Mouse (Mus musculus) kidney, postnatal 0 days (tissue): ENCODE results near the gene Stk25. TPM values are rescaled to one million over a fixed set of nuclear protein-coding genes. Genes with fewer than 3 reads are reported as not detected.
A peak's percentile ranks its signal among the peaks of the same experiment; 100 is the strongest.

Source experiments
- ATAC-seq: fragments of 200-750 bp; cut with Nextera tagmentation; replicated peaks from 2 replicates; pipeline ENCODE4 v1.8.0; 2017; ENCODE audit warnings: low read depth, moderate number of reproducible peaks, moderate TSS enrichment, moderate library complexity; ENCODE audit not compliant: low FRiP score
- DNase-seq: peaks from one replicate; pipeline ENCODE4 v3.0.0-alpha.2; 2016; ENCODE audit warnings: low spot score
- H3K27ac ChIP-seq: fragments of 300-500 bp; sonication (generic); 2 replicates; pipeline ENCODE4 v1.5.1; 2014; ENCODE audit warnings: mild to moderate bottlenecking
- H3K27me3 ChIP-seq: fragments of 300-500 bp; sonication (generic); 2 replicates; pipeline ENCODE4 v1.6.1; 2014; ENCODE audit warnings: low read length, mixed read lengths; ENCODE audit not compliant: insufficient read depth
- H3K36me3 ChIP-seq: fragments of 300-500 bp; sonication (generic); 2 replicates; pipeline ENCODE4 v1.6.1; 2014; ENCODE audit warnings: low read length, mixed read lengths; ENCODE audit not compliant: insufficient read depth
- H3K4me1 ChIP-seq: fragments of 300-500 bp; sonication (generic); replicated peaks from 2 replicates; pipeline ENCODE4 v1.6.1; 2014; ENCODE audit warnings: antibody characterized with exemption, low read length, mixed read lengths; ENCODE audit not compliant: insufficient read depth
- H3K4me2 ChIP-seq: fragments of 300-500 bp; sonication (generic); 2 replicates; pipeline ENCODE4 v1.6.1; 2014; ENCODE audit warnings: mild to moderate bottlenecking, low read length, moderate library complexity, mixed read lengths
- H3K4me3 ChIP-seq: fragments of 300-500 bp; sonication (generic); replicated peaks from 2 replicates; pipeline ENCODE4 v1.5.1; 2014; ENCODE audit warnings: low read depth, low read length
- H3K9ac ChIP-seq: fragments of 300-500 bp; sonication (generic); 2 replicates; pipeline ENCODE4 v1.6.1; 2014; ENCODE audit warnings: low read depth, low read length
- H3K9me3 ChIP-seq: fragments of 300-500 bp; sonication (generic); replicated peaks from 2 replicates; pipeline ENCODE4 v1.6.1; 2016; ENCODE audit warnings: low read length, inconsistent platforms, mixed read lengths
- CTCF ChIP-seq: IDR thresholded peaks from 2 replicates; pipeline ENCODE4 v1.5.1; 2016; ENCODE audit warnings: antibody characterized with exemption, low read depth, mild to moderate bottlenecking, moderate library complexity
- WGBS: fragments of 180-500 bp; shearing (Covaris S2); extraction: QIAGEN DNeasy Blood & Tissue Kit; methylation state at CpG from one replicate; pipeline ENCODE4 v1.1.7; 2014; 5-methylcytosine and 5-hydroxymethylcytosine counted together
- polyA plus RNA-seq: library from polyadenylated mRNA; unstranded; fragments of >200 nt; fragmentation: Nextera tagmentation; extraction: Ambion mirVana; gene quantifications from 2 replicates; pipeline ENCODE4 v1.2.1, GENCODE M21; 2015

Stk25 gene
- polyA plus RNA-seq, 1 experiment from 2014 or later = 174 TPM

DNA sequence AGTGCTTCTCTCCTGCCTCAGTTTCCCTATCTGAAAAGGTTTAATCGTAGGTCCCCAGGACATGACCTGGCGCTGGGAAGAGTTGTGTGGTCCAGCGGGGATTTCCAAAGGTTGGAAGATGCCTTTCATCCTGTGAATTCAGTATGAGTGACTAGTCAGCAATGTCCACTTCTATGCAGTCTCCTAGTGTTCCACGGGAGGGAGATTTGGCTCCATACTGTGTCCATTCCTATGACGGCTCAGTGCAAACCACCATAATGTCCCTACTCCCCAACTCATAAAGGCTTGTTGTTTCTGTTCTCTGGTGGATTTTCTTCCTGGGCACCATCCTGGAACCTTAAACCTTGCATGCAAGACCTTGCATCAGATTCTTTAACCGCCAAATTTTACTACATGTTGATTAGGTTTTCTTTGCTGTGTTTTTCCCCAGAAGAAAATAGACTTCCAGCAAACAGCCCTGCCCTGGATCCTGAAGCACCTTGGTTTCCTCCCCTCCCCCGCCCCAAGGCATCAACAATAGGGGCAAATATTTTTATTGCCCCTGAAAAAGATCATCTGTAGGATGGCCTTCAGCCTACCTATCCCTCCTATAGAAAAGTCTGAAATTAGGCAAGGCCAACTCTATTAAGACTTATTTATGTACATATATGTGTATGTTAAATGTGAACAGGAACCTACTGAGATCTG, 22.1 kb downstream of the Stk25 start:
- Histone ChIP-seq H3K27ac (peak overlapping the region; percentile 85), H3K4me3 (peak overlapping the region; percentile 94), H3K36me3 (0 out of 2 replicates have a peak, but pooled peaks cover 8% of the 10 kb centered on the region), H3K9ac (peak overlapping the region; percentile 58), H3K4me1 (peaks cover 8% of the 10 kb centered on the region), H3K9me3 (no peaks in the 10 kb centered on the region), H3K4me2 (peak overlapping the region; percentile 74), H3K27me3 (no peaks in the 10 kb centered on the region)
- 32% methylated on average over 7 of the region's 7 CpGs for WGBS
- DNase-seq (peak; percentile 76), ATAC-seq (peak; percentile 45)
- TF ChIP-seq CTCF = peak; percentile 66

- no peaks in the 10 kb centered on the region for H3K27me3 ChIP-seq
- H3K9ac ChIP-seq = peak overlapping the region; percentile 95
- peak overlapping the region; percentile 96 for H3K27ac ChIP-seq
- DNase-seq (peak; percentile 100), ATAC-seq (peak; percentile 99)
- peak overlapping the region; percentile 94 for H3K4me3 ChIP-seq
- H3K4me2 ChIP-seq = peak overlapping the region; percentile 80
- WGBS = 3% methylated on average over 44 of the region's 44 CpGs
- H3K9me3 ChIP-seq = no peaks in the 10 kb centered on the region
- H3K36me3 ChIP-seq = 0 out of 2 replicates have a peak, but pooled peaks cover 8% of the 10 kb centered on the region
- TF ChIP-seq CTCF = no peak
- H3K4me1 ChIP-seq = peaks cover 8% of the 10 kb centered on the region
Observed at GRCm38 (mm10) chr1:93635580-93636192, 22.8 kb downstream of the Stk25 start.

DNA sequence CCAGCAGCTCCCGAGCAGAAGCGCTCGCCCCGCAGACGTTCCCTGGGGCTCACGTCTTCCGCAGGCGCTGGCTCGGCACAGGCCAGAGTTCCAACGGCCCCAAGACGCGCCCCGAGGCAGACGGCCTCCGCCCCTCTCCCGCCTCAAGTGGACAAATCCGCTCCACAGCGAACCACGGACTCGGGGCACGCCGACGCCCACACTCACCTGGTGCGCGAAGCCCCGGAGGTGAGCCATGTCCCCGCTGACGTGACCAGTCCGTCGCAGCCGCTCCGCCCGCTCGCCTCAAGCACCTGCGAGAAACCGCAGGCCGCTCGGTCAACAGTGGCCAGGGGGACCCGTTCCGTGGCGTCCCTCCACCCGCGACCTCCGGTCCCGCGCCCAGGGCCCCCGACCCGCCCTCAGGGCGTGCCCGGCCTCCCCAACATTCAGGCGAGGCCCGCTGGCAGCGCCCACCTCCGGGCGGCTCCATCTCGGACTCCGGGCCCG, 23.3 kb downstream of the Stk25 start:
- no peaks in the 10 kb centered on the region for H3K27me3 ChIP-seq
- H3K4me1 ChIP-seq = peaks cover 8% of the 10 kb centered on the region
- no peak for TF ChIP-seq CTCF
- H3K4me2 ChIP-seq = peak overlapping the region; percentile 80
- no peaks in the 10 kb centered on the region for H3K9me3 ChIP-seq
- WGBS = under 1% methylated on average over 53 of the region's 58 CpGs
- ATAC-seq = peak; percentile 41
- 0 out of 2 replicates have a peak, but pooled peaks cover 13% of the 10 kb centered on the region for H3K36me3 ChIP-seq
- H3K4me3 ChIP-seq = peak overlapping the region; percentile 94
- DNase-seq = peak; percentile 28
- peak overlapping the region; percentile 96 for H3K27ac ChIP-seq
- peak overlapping the region; percentile 95 for H3K9ac ChIP-seq

GRCm38 (mm10) chr1:93634481-93634891, 24.0 kb downstream of the Stk25 start:
- Histone ChIP-seq H3K4me2 (peak overlapping the region; percentile 80), H3K4me3 (peak overlapping the region; percentile 94), H3K9me3 (no peaks in the 10 kb centered on the region), H3K27me3 (no peaks in the 10 kb centered on the region), H3K36me3 (0 out of 2 replicates have a peak, but pooled peaks cover 14% of the 10 kb centered on the region), H3K4me1 (peaks cover 8% of the 10 kb centered on the region), H3K27ac (peak overlapping the region; percentile 96), H3K9ac (peak overlapping the region; percentile 95)
- TF ChIP-seq CTCF = no peak
- 1% methylated on average over 6 of the region's 6 CpGs for WGBS
- DNase-seq = peak; percentile 71
- ATAC-seq = no peak

DNA sequence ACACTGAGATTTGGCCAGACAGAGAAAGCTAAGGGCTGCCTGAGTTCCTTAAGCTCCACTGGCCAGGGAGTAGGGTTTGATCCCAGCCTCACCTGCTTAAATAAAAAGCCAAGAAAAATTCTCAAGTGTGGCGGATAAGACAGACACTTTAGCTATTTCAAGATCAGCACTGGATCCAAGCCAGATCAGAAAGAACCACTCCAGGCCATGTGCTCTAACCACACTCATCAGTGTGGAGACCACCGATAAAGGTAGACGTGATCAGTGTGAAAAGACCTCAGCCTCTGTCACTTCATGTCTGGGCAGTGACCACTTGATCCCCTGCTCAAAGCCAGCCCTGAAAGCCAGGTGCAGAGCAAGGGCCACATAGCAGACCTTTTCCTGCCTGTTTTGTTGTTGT, 25.7 kb downstream of the Stk25 start:
- no peak overlapping the region for H3K4me2 ChIP-seq
- no peaks in the 10 kb centered on the region for H3K9me3 ChIP-seq
- DNase-seq (no peak), ATAC-seq (no peak)
- H3K36me3 ChIP-seq = peaks cover 28% of the 10 kb centered on the region; the same call in 1 of the 2 replicates
- H3K27ac ChIP-seq = no peak overlapping the region
- H3K27me3 ChIP-seq = no peaks in the 10 kb centered on the region
- H3K4me1 ChIP-seq = peaks cover 8% of the 10 kb centered on the region
- no peak overlapping the region for H3K9ac ChIP-seq
- no peak for TF ChIP-seq CTCF
- no peak overlapping the region for H3K4me3 ChIP-seq
- 91% methylated on average over 3 of the region's 3 CpGs for WGBS

DNA sequence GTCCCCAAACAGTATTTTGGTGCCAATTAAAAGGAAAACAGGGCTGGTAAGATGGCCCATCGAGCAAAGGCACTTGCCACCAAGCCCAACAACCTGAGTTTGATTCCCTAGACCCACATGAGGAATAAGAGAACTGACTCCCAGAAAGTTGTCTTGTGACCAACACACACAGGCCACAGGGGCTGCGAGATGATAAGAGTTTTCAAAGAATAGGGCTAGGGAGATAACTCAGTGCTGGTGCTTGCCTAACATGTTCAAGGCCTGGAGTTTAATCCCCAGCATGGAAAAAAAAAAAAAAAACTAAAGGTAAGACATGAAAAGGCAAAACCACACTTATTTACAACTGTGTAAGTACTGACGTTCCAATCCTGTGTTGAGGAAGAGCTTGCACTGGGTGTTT, 27.7 kb downstream of the Stk25 start:
- Histone ChIP-seq H3K9ac (no peak overlapping the region), H3K36me3 (peaks cover 47% of the 10 kb centered on the region), H3K9me3 (no peaks in the 10 kb centered on the region), H3K4me3 (no peak overlapping the region), H3K4me2 (no peak overlapping the region), H3K27ac (no peak overlapping the region), H3K4me1 (peaks cover 8% of the 10 kb centered on the region), H3K27me3 (no peaks in the 10 kb centered on the region)
- no peak for ATAC-seq
- TF ChIP-seq CTCF = no peak
- no peak for DNase-seq
- WGBS = 90% methylated on average over 3 of the region's 3 CpGs
